Mouse (Mus musculus) adrenal gland, adult 8-10 months (tissue): ENCODE measurements around the gene Lrp4. TPM values are rescaled to one million over a fixed set of nuclear protein-coding genes. Genes with fewer than 3 reads are reported as not detected.

ENCODE experiments used
- DNase-seq: peaks from one replicate; pipeline ENCODE4 v3.0.0; 2022
- total RNA-seq, 4 experiments: library from RNA; stranded (reverse); gene quantifications; 2 replicates each; pipeline ENCODE4 v1.2.4; 2022

Lrp4 gene
- total RNA-seq, 4 experiments from 2014 or later, result 6.3 to 11.2 (median 9.5) TPM

GRCm38 (mm10) chr2:91492071-91492635, 34.8 kb downstream of the Lrp4 start:
- DNase-seq, result no peak

- no peak for DNase-seq
Observed at GRCm38 (mm10) chr2:91493981-91494380, 36.7 kb downstream of the Lrp4 start.

GRCm38 (mm10) chr2:91498093-91498719, 40.9 kb downstream of the Lrp4 start:
- DNase-seq, result no peak

- DNase-seq, result no peak
Observed at GRCm38 (mm10) chr2:91508076-91508475, 50.8 kb downstream of the Lrp4 start.

- no peak for DNase-seq
Observed at GRCm38 (mm10) chr2:91517186-91517585, 59.9 kb downstream of the Lrp4 start.

GRCm38 (mm10) chr2:91526294-91527146, 69.2 kb downstream of the Lrp4 start, which contains the start of gene Ckap5:
TSS of gene Ckap5 (plus strand) at chr2:91526762.
- peak; percentile 87 for DNase-seq

- peak; percentile 5 for DNase-seq
Observed at GRCm38 (mm10) chr2:91527147-91527486, 69.8 kb downstream of the Lrp4 start.

GRCm38 (mm10) chr2:91537588-91538205, 80.4 kb downstream of the Lrp4 start:
- DNase-seq, result peak; percentile 87

Other genes with a start within 250 kb of the Lrp4 start
- gene Ddb2, start 220.5 kb upstream of the Lrp4 start, total RNA-seq, result 10 to 100 TPM in 3 of 4 experiments, 1 to 10 TPM in 1; 8.4 to 22.9 (median 17.1) TPM
- 100 to 1,000 TPM in 2 of 4 experiments, 10 to 100 TPM in 2; 68.6 to 220 (median 125) TPM for gene Pacsin3, start 201.6 kb upstream of the Lrp4 start, total RNA-seq
- gene Arfgap2, start 192.5 kb upstream of the Lrp4 start, total RNA-seq, result 100 to 1,000 TPM in 3 of 4 experiments, 10 to 100 TPM in 1; 99.8 to 126 (median 112) TPM
- gene 1110051M20Rik, start 12.8 kb upstream of the Lrp4 start, total RNA-seq, result 10 to 100 TPM; 17.8 to 35.6 (median 28.3) TPM
- 10 to 100 TPM; 38.7 to 58.2 (median 51.2) TPM for gene Ckap5, start 69.3 kb downstream of the Lrp4 start, total RNA-seq
- gene F2, start 178.9 kb downstream of the Lrp4 start, total RNA-seq, result under 1 TPM in 3 of 4 experiments, not detected in 1; 0.18 to 0.51 (median 0.46) TPM
- 10 to 100 TPM; 10.2 to 22.4 (median 15.1) TPM for gene Zfp408, start 192.3 kb downstream of the Lrp4 start, total RNA-seq
- gene Arhgap1, start 192.3 kb downstream of the Lrp4 start, total RNA-seq, result 10 to 100 TPM; 64.3 to 82.4 (median 73.8) TPM